Mouse (Mus musculus): Measurements from ENCODE around the gene Pla2g6. TPM values are rescaled to one million over a fixed set of nuclear protein-coding genes. Genes with fewer than 3 reads are reported as not detected.

Pla2g6 gene
- total and polyA plus RNA-seq, 2 experiments from 2014 or later, result 7.1 to 20.3 TPM

GRCm38 (mm10) chr15:79338978-79339377 is 10.8 kb upstream of the Pla2g6 start:
- Histone ChIP-seq H3K27ac (ENCODE audit: low read depth) (no peak overlapping the region), H3K27me3 (ENCODE audit: control insufficient read depth, insufficient read depth, low read length) (no peaks in the 10 kb centered on the region), H3K4me2 (ENCODE audit: low read depth, low read length) (no peak overlapping the region), H3K4me3 (ENCODE audit: low read depth, low read length) (no peak overlapping the region), H3K9me3 (replicated peaks; ENCODE audit: control insufficient read depth, low read length) (no peaks in the 10 kb centered on the region), H3K36me3 (replicated peaks; ENCODE audit: control insufficient read depth, insufficient read depth, low read length) (no peaks in the 10 kb centered on the region), H3K4me1 (ENCODE audit: control insufficient read depth, insufficient read depth) (no peaks in the 10 kb centered on the region), H3K9ac (replicated peaks; ENCODE audit: low read depth, low read length) (no peak overlapping the region)
- DNase-seq (ENCODE audit: low spot score) (no peak), ATAC-seq (ENCODE audit: insufficient read depth, low read depth) (no peak)
- TF ChIP-seq EP300 (IDR thresholded peaks at IDR 0.05; ENCODE audit: low read depth) (no peak), CTCF (IDR thresholded peaks at IDR 0.05; ENCODE audit: low read depth) (no peak)
- WGBS, result 68% methylated on average over 5 of the region's 5 CpGs

- no peak overlapping the region for H3K9ac ChIP-seq (replicated peaks; ENCODE audit: low read depth, low read length)
- no peak for TF ChIP-seq EP300 (IDR thresholded peaks at IDR 0.05; ENCODE audit: low read depth)
- TF ChIP-seq CTCF (IDR thresholded peaks at IDR 0.05; ENCODE audit: low read depth), result no peak
- 55% methylated on average over 7 of the region's 7 CpGs for WGBS
Observed at GRCm38 (mm10) chr15:79335061-79335655, 7.0 kb upstream of the Pla2g6 start.

DNA sequence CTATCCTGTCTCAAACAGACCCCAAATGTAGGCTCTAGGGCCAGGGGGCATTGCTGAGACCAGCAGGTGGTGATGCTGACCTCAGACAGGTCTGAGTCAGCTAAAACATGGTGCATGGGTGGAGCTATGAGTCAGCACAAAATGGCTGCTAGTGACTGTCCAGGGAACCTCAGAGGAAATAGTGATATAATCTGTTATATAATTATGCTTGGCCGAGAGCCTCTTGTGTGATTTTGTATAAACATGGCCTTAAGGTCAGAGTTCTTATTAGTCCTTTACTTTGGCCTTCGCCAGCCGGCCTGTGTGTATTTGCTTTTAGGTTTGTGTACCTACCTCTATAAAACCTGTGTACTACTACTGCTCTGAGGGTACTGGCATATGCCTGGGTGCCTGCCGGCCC is 5.2 kb upstream of the Pla2g6 start:
- 61% methylated on average over 4 of the region's 4 CpGs for WGBS
- H3K36me3 ChIP-seq (replicated peaks; ENCODE audit: control insufficient read depth, insufficient read depth, low read length), result no peaks in the 10 kb centered on the region
- TF ChIP-seq CTCF (IDR thresholded peaks at IDR 0.05; ENCODE audit: low read depth) (no peak), EP300 (IDR thresholded peaks at IDR 0.05; ENCODE audit: low read depth) (no peak)
- no peak overlapping the region for H3K4me3 ChIP-seq (ENCODE audit: low read depth, low read length)
- H3K4me1 ChIP-seq (ENCODE audit: control insufficient read depth, insufficient read depth), result no peaks in the 10 kb centered on the region
- DNase-seq (ENCODE audit: low spot score) (no peak), ATAC-seq (ENCODE audit: insufficient read depth, low read depth) (0 out of 2 replicates have a peak, but pooled peaks have one; percentile 28)
- H3K9ac ChIP-seq (replicated peaks; ENCODE audit: low read depth, low read length), result no peak overlapping the region
- no peaks in the 10 kb centered on the region for H3K9me3 ChIP-seq (replicated peaks; ENCODE audit: control insufficient read depth, low read length)
- no peaks in the 10 kb centered on the region for H3K27me3 ChIP-seq (ENCODE audit: control insufficient read depth, insufficient read depth, low read length)
- no peak overlapping the region for H3K4me2 ChIP-seq (ENCODE audit: low read depth, low read length)
- no peak overlapping the region for H3K27ac ChIP-seq (ENCODE audit: low read depth)

More at GRCm38 (mm10) chr15:79335061-79335655, 7.0 kb upstream of the Pla2g6 start:
- Histone ChIP-seq H3K36me3 (replicated peaks; ENCODE audit: control insufficient read depth, insufficient read depth, low read length) (no peaks in the 10 kb centered on the region), H3K27me3 (ENCODE audit: control insufficient read depth, insufficient read depth, low read length) (no peaks in the 10 kb centered on the region), H3K4me2 (ENCODE audit: low read depth, low read length) (no peak overlapping the region), H3K4me3 (ENCODE audit: low read depth, low read length) (no peak overlapping the region), H3K4me1 (ENCODE audit: control insufficient read depth, insufficient read depth) (no peaks in the 10 kb centered on the region), H3K27ac (ENCODE audit: low read depth) (no peak overlapping the region), H3K9me3 (replicated peaks; ENCODE audit: control insufficient read depth, low read length) (no peaks in the 10 kb centered on the region)
- DNase-seq (ENCODE audit: low spot score) (no peak), ATAC-seq (ENCODE audit: insufficient read depth, low read depth) (no peak)

GRCm38 (mm10) chr15:79330521-79330920 is 2.3 kb upstream of the Pla2g6 start:
- DNase-seq (ENCODE audit: low spot score) (no peak), ATAC-seq (ENCODE audit: insufficient read depth, low read depth) (no peak)
- Histone ChIP-seq H3K4me1 (ENCODE audit: control insufficient read depth, insufficient read depth) (peaks cover 20% of the 10 kb centered on the region), H3K4me3 (ENCODE audit: low read depth, low read length) (no peak overlapping the region), H3K9ac (replicated peaks; ENCODE audit: low read depth, low read length) (no peak overlapping the region), H3K9me3 (replicated peaks; ENCODE audit: control insufficient read depth, low read length) (no peaks in the 10 kb centered on the region), H3K4me2 (ENCODE audit: low read depth, low read length) (no peak overlapping the region), H3K27me3 (ENCODE audit: control insufficient read depth, insufficient read depth, low read length) (no peaks in the 10 kb centered on the region), H3K36me3 (replicated peaks; ENCODE audit: control insufficient read depth, insufficient read depth, low read length) (no peaks in the 10 kb centered on the region), H3K27ac (ENCODE audit: low read depth) (no peak overlapping the region)
- 69% methylated on average over 4 of the region's 4 CpGs for WGBS
- TF ChIP-seq CTCF (IDR thresholded peaks at IDR 0.05; ENCODE audit: low read depth), result no peak
- no peak for TF ChIP-seq EP300 (IDR thresholded peaks at IDR 0.05; ENCODE audit: low read depth)

- Histone ChIP-seq H3K9me3 (replicated peaks; ENCODE audit: control insufficient read depth, low read length) (no peaks in the 10 kb centered on the region), H3K36me3 (replicated peaks; ENCODE audit: control insufficient read depth, insufficient read depth, low read length) (no peaks in the 10 kb centered on the region), H3K9ac (replicated peaks; ENCODE audit: low read depth, low read length) (no peak overlapping the region), H3K4me1 (ENCODE audit: control insufficient read depth, insufficient read depth) (peaks cover 25% of the 10 kb centered on the region), H3K27ac (ENCODE audit: low read depth) (no peak overlapping the region), H3K27me3 (ENCODE audit: control insufficient read depth, insufficient read depth, low read length) (no peaks in the 10 kb centered on the region), H3K4me3 (ENCODE audit: low read depth, low read length) (no peak overlapping the region), H3K4me2 (ENCODE audit: low read depth, low read length) (no peak overlapping the region)
- 85% methylated on average over 6 of the region's 6 CpGs for WGBS
- no peak for TF ChIP-seq EP300 (IDR thresholded peaks at IDR 0.05; ENCODE audit: low read depth)
- no peak for TF ChIP-seq CTCF (IDR thresholded peaks at IDR 0.05; ENCODE audit: low read depth)
- DNase-seq (ENCODE audit: low spot score) (no peak), ATAC-seq (ENCODE audit: insufficient read depth, low read depth) (no peak)
Observed at GRCm38 (mm10) chr15:79329979-79330363, 1.8 kb upstream of the Pla2g6 start.

Data from heart, postnatal 0 days (tissue).